Mouse (Mus musculus) common myeloid progenitor, adult 5-6 weeks (primary cell): ENCODE results near the gene Tmem185b. TPM values are rescaled to one million over a fixed set of nuclear protein-coding genes. Genes with fewer than 3 reads are reported as not detected.
A peak's percentile ranks its signal among the peaks of the same experiment; 100 is the strongest.

Experiments
- ATAC-seq: replicated peaks from 2 replicates; pipeline ENCODE4 v1.8.0; 2016; ENCODE audit warnings: low read depth, mild to moderate bottlenecking, moderate TSS enrichment, inconsistent platforms; ENCODE audit not compliant: poor library complexity, severe bottlenecking
- total RNA-seq: library from RNA; stranded (forward); fragments of 200-1000, 187-1606 nt; gene quantifications from 2 replicates; pipeline ENCODE4 v1.2.3, GENCODE M21; 2017

Gene Tmem185b
- total RNA-seq: 13.9 and 16.0 TPM in 2 replicates

DNA sequence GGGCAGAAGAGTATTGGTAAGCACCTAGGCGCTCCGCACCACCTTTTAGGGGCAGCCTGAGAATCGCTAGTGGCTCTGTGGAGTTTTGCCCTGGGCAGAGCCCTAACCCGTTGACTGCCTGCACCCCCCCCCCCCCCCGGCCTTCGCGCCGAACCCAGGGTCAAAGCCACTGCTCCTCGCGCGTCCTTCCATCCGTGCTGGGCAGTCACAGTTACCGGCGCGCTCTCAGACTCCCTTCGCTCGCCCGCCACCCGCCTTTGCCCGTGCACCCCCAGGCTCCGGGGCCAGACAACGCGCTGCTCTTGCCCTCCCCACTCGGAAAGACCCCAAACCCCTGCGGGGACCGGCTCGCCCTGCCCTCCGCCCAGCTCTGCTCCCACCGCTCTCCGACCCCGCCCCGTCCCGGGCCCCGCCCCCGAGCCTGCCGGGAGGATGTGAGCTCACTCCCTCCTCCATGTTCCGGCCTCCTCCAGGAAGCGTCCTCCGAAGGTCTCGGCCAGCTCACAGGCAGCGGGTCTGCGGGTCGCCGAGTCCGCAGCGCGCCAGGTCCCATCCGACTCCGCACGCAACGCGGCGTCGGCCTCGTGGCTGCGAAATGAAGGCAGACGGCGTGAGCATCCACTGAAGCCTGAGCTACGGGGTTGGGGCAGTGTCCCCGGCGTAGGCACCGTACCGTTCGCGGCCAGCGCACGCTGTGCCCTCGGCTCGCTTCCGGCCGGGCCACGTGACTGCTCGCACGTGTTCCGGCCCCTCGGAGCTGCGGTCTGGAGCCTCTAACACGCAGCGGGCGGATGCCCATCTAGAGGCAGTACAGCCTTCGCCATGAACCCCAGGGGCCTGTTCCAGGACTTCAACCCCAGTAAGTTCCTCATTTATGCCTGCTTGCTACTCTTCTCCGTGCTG lies at the start of gene Tmem185b:
TSS of gene Tmem185b (plus strand) at position 472 of the 903 bp plus-strand sequence.
- ATAC-seq: peak; percentile 79

DNA sequence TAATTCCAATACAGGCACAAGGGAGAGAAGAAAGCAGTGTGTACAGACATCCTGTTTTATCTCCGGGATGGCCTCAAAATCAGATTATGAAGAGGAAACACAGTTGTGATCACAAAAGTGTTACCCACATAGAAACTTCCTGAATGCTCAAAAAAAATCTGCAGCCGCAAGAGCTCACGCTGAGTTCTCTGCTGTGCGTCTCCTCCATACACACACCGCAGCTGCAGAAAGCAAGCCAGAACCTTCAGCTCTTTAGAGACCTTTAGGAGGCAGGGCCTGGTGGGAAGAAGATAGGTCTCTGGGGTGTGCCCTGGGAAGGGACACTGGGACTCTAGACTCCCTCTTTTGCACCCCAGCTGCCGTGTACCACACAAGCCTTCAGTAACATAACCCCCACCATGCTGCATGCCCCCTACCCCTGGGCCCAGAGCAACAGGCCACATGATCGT lies 49.0 kb upstream of the Tmem185b start:
- ATAC-seq: peak; percentile 56

DNA sequence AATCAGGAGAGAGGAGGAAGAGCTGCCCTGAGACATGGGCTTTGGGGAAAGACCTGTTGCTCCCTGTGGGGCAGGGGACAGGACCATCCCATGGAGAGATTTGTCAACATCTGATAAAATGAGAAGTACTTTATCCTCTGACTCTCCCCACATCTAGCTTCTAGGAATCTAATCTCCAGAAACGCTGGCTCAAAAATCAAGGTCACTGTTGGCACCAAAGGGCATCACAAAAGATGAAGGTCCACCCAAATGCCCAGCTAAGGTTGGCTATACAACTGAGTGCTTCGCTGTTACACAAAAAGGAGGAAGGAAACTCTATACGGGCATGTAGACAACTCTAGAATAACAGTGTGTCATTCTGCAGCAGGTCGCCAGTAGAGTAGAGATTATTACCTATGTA lies 46.3 kb upstream of the Tmem185b start:
- no peak for ATAC-seq

DNA sequence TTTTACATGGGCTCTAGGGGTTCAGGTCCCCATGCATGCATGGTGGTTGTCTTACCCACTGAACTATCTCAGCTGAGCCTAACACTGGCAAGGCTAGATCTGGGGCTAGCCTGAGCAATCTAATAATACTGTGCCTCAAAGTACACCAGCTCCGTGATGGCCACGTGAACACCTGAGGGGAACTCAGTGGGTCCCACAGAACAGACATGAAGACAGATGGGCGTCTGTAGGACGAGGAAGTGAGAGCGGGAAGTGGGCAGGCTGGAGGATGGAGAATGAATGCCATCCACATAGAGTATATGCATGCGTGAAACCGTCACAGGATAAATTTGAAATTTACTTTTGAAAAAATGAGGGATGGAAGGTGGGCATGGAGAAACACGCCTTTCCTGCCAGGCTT lies 45.3 kb upstream of the Tmem185b start:
- ATAC-seq: peak; percentile 22; the same call in 1 of the 2 replicates

DNA sequence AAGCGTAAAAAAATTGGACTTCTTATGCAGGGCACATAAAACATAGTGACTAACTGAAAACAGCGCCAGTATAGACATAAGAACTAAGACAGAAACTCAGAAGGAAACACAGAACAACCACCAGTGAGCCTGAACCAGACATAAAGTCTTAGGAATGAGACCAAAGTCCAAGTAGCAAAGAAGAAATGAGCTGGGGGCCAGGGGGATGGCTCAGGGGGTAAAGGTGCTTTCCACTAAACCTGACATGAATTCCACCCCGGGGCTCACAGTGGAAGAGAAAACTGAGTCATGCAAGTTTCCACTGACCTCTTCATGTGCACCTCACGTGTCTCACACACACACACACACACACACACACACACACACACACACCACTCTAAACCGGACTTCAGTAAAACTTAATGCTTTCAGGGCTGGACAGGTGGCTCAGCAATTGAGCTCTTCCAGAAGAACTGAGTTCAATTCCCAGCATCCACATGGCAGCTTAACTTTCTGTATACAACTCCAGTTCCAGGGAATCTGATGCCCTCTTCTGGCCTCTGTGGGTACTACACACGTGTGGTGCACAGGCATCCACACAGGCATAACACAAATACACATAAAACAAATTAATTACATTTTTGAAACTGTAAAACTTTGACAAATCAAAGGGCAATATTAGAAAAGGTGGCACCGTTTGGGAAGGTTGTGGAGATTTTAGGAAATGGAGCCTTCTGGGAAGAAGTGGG lies 44.6 kb upstream of the Tmem185b start:
- ATAC-seq: no peak

DNA sequence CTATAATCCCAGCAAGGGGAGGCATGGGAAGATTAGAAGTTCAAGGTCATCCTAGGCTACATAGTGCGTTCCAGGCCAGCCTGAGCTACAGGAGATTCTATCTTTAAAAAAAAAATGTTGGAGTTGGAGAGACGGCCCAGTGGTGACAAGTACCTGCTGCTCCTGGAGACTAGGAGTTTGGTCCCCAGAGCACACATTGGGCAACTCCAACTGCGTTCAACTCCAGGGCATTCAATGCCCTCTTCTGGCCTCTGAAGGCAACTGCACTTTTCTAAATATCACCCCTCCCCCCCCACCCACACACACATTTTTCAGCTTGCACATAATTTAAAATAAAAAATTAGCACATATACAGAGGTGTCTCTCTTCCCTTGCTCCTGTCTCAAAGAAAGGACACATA lies 43.1 kb upstream of the Tmem185b start:
- 0 out of 2 replicates have a peak, but pooled peaks have one; percentile 34 for ATAC-seq

DNA sequence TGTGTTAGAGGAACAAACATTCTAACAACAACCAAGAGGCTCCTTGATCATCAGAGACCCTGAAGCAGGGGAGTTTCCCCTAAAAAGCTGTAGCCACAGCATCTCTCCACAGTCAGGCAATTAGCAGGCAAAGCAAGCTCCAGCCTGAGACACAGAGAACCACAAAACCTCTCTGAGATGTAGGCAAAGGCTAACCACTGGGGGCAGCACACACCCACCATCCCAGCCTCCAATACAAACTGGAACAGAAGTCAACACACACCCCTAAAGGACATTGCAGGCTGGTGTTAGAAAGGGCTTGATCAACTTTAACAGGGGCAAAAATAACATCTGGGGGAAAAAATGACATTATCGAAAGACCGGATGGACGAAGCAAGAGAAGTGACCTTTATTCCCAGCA lies 41.5 kb upstream of the Tmem185b start:
- ATAC-seq: peak; percentile 84

- ATAC-seq: no peak
These were observed 40.1 kb upstream of the Tmem185b start for GRCm38 (mm10) chr1:119485825-119486224.

GRCm38 (mm10) chr1:119487917-119488590 lies 37.9 kb upstream of the Tmem185b start:
- ATAC-seq: no peak

DNA sequence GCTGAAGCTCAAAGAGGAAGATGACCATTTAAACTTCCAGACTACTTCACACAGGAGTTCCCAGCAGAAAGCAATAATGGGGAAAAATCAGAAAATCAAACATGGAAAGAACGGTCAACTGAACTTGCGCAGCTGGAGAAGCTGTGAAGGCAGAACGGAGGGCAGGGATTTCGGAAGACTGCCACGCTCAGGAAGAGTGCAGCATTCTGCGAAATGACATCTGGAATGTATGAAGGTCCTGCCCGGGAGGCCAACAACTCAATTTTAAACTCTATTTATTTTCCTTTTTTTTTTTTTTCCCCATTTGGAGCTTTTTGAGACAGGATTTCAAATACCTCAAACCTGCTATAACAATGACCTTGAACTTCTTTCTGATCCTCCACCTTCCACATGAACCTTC lies 35.2 kb upstream of the Tmem185b start:
- ATAC-seq: no peak

DNA sequence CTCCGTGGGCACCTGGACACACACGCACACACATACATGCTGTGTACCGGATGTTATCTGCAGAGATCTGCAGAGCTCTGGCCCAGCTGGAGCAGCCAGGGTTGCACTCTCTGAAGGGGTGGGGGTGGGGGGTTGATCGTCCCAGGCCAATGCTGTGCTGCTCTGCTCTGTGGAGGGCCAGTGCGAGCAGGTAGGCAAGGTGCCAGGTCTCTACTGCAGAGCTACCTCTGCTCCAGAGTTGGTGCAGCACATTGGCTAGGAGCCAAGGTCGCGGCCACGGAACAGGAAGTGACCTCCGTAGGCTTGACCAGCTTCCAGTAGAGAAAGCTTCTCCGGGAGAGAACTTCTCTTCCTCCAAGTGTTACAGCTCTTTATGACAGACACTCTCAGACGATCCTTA lies 33.9 kb upstream of the Tmem185b start:
- ATAC-seq: peak; percentile 70

- ATAC-seq: no peak
These were observed 33.5 kb upstream of the Tmem185b start for GRCm38 (mm10) chr1:119492505-119492904.

GRCm38 (mm10) chr1:119494024-119494711 lies 31.8 kb upstream of the Tmem185b start:
- ATAC-seq: no peak

DNA sequence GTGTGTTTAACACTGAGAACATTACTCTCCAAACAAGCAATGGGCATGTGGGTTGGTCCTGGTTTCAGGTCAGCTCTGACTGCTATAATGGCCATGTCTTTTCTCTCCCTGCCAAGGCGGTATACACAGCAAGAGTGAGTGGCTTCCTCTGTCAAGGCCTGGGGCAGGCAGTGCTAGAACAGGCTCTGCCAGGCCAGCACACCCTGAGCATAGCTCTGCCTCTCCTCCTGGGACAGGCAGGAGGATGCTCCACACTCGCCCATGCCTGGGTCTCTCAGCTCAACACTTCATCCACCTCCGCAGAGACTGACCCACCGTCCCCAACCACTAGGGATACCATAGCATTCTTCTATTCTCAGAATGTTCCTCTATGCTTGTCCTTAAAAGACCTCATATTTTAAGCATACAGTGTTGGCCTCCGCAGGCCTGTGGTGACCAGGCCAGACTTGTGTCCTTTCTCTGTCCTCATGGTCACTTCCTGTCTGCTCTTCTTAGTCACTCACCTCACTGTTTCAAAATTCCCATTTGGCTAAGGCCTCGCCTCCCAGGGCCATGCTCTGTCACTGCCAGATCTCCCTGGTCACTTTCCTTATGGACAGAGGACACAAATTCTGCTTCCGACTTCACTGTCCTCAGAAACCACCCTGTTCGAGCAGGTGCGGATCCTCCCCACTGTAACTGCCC lies 31.1 kb upstream of the Tmem185b start:
- no peak for ATAC-seq

DNA sequence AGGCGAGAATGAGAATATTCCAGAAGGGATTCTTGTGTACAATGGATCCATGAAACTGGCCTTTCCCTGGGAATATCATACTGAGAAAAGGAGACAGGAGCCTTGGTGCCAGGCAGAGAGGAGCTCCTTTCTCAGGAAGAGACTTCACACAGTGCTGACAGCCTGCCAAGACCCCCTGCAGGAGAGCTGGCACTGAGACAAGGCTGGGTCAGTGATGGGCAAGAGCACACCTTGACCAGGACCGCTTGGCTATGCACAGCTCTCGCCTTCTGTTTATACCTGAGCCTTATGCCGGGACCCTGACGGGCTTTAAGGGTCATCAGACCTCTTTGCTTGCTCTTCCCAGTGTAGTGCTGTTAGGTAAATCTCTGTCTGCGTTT lies 30.6 kb upstream of the Tmem185b start:
- no peak for ATAC-seq

DNA sequence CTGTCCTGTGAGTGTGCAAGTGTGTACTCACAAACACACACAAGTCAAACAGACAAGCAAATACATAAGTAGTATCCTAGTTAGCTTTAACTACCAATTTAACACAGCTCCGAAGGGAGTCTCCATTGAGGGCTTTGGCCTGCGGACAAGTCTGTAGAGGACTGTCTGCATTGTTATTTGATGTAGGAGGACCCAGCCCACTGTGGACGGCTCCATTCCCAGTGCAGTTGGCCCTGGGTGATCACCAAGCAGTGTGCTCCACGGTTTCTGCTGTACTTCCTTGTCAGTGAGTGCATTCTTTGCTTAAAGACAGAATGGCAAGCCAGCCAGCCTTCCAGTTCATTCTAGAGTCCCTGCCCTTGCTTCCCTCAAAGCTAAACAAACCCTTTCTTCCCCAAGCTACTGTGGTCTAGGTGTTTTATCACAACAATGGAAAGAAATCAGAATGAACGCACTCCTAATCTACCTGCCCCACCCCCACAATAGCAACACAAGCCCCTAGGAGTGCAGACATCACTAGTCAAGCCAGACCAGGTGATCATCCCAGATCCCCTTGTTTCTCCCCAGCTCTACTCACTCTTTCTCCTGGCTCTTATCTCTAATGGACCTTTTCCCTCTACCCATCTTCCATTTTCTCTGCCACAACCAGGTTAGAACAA lies 28.5 kb upstream of the Tmem185b start:
- no peak for ATAC-seq

DNA sequence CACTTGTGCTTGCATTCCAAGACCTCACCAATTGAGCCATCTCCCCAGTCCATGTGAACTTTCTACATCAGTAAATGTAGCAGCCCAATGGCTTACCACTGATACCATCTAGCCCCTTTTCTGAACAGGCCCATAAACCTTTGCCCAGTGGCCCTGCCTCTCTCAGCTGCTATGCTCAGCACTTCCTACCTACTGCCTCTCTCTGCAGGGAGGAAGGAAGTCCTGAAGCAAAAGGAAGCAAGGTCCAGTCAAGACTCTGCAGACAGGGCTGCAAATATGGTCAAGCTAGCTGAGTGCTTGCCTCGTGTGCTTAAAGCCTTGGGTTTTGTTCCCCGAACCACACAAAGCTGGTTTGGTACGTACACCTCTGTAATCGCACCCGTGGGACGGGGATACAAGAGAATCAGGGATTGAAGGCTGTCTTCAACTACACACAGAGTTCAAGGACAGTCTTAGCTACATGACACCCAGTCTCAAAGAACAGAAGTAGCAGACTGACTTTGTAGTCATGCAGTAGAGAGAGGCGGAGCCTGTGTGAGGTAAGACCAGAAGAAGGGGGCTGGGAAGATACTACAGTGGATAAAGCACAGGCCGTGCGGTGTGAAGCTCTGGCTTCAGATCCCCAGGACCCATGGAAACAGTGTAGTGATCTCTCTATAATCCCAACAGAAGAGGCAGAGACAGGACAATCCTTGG lies 27.3 kb upstream of the Tmem185b start:
- no peak for ATAC-seq

DNA sequence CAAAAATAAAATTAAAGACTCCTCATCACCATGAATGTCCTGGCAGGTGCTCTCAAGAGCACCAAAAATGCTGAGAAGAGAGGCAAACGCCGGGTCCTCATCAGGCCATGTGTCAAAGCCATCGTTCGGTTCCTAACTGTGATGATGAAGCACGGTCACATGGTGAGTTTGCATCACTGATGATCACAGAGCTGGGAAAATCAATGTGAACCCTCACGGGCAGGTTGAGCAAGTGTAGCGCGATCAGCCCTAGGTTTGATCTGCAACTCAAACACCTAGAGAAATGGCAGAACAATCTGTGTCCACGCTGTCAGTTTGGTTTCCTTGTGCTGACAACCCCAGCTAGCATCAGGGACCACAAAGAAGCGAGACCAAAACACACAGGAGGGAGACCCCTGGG lies 26.5 kb upstream of the Tmem185b start:
- no peak for ATAC-seq
